Mouse (Mus musculus): ENCODE measurements around the gene Scly. TPM values are rescaled to one million over a fixed set of nuclear protein-coding genes. Genes with fewer than 3 reads are reported as not detected.

Gene Scly
- polyA plus RNA-seq, 1 experiment, result 18.4 TPM

DNA sequence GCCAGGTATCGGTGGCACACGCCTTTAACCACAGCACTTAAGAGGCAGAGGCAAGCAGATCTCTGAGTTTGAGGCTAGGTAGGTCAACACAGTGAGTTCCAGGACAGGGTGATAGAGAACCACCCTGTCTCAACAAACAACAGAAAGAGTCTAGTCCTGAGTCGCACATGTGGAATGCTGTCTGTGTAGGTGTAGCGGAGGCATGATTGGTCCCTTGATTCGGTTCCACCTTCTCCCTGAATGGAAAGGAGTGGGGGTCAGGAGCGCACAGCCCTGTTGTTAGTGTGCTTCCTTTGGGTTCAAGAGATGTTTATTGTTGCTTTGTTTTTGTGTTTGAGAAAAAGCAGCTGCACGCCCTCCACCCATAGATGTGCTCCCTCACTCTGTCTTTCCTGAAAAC, 35.6 kb upstream of the Scly start:
- TF ChIP-seq CTCF (IDR thresholded peaks at IDR 0.05; ENCODE audit: extremely low read depth, insufficient read depth, low read length), result no peak
- no peak for TF ChIP-seq POLR2A (IDR thresholded peaks at IDR 0.05; ENCODE audit: extremely low read depth, insufficient read depth, low read length)
- no peaks in the 10 kb centered on the region for H3K4me1 ChIP-seq (ENCODE audit: control insufficient read depth, insufficient read depth, low read length)
- H3K4me3 ChIP-seq (ENCODE audit: insufficient read depth, low read length), result no peak overlapping the region
- no peak overlapping the region for H3K27ac ChIP-seq (ENCODE audit: insufficient read depth, low read length)

DNA sequence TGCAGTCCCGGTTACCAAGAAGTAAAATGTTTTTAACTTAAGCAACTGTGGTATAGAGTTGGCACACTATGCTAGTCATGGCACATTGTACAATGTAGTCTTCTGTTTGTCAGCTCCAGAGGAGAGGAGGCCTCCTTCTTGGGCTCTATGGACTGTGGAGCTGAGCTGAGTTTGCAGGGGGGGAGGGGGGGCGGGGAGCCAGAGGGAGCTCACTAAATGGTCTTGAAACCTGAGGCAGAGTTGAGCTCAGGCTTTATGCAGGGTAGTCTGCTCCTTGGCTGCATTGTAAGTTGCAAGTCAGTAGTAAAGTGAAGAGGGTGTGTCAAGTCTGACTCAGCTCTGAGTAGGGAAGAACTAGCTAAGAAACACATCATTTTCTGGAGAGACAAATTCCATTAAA, 25.9 kb upstream of the Scly start:
- H3K4me3 ChIP-seq (ENCODE audit: insufficient read depth, low read length), result no peak overlapping the region
- TF ChIP-seq CTCF (IDR thresholded peaks at IDR 0.05; ENCODE audit: extremely low read depth, insufficient read depth, low read length) (no peak), POLR2A (IDR thresholded peaks at IDR 0.05; ENCODE audit: extremely low read depth, insufficient read depth, low read length) (no peak)
- no peak overlapping the region for H3K27ac ChIP-seq (ENCODE audit: insufficient read depth, low read length)
- H3K4me1 ChIP-seq (ENCODE audit: control insufficient read depth, insufficient read depth, low read length), result peaks cover 1% of the 10 kb centered on the region; the same call in 1 of the 2 replicates

DNA sequence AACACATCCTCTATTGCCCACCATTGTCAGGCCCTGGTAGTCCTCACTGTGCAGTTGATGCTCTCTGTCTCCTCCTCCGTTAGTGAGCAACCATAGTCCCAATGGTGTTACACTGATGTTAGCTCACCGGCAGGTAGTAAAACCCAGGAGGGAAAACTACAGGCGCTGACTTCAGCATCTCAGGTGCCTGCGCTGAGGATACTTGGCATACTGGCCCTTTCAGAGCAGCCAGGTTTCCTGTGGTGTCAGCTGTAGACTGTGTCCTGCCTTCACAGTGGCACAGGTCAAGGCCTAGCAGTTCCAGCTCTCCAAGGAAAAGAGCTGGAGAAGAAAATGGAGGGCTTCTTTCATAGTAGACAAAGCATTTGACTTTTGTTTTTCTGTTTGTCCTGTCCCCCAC, 21.6 kb upstream of the Scly start:
- Histone ChIP-seq H3K4me3 (ENCODE audit: insufficient read depth, low read length) (no peak overlapping the region), H3K27ac (ENCODE audit: insufficient read depth, low read length) (no peak overlapping the region), H3K4me1 (ENCODE audit: control insufficient read depth, insufficient read depth, low read length) (peaks cover 1% of the 10 kb centered on the region; the same call in 1 of the 2 replicates)
- TF ChIP-seq CTCF (IDR thresholded peaks at IDR 0.05; ENCODE audit: extremely low read depth, insufficient read depth, low read length) (no peak), POLR2A (IDR thresholded peaks at IDR 0.05; ENCODE audit: extremely low read depth, insufficient read depth, low read length) (no peak)

DNA sequence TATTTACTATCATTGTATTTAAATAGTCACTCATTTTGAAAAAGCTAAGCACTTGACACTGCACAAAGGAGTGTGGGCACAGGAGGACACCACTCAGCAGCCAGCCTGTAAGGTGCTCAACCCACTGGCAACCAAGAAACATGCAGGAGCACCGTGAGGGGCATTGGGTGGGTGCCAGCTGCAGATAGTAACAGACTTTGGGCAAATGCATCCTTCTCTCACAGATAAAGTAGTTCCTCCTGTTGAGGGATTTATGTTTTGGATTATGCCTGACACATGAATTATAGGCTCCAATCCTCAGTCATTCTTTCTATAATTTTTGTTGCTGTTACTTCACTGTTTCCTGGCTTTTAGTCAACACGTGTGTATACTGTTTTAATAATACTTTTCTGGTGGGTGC, 20.7 kb upstream of the Scly start:
- Histone ChIP-seq H3K27ac (ENCODE audit: insufficient read depth, low read length) (no peak overlapping the region), H3K4me1 (ENCODE audit: control insufficient read depth, insufficient read depth, low read length) (peaks cover 1% of the 10 kb centered on the region; the same call in 1 of the 2 replicates), H3K4me3 (ENCODE audit: insufficient read depth, low read length) (no peak overlapping the region)
- no peak for TF ChIP-seq POLR2A (IDR thresholded peaks at IDR 0.05; ENCODE audit: extremely low read depth, insufficient read depth, low read length)
- no peak for TF ChIP-seq CTCF (IDR thresholded peaks at IDR 0.05; ENCODE audit: extremely low read depth, insufficient read depth, low read length)

DNA sequence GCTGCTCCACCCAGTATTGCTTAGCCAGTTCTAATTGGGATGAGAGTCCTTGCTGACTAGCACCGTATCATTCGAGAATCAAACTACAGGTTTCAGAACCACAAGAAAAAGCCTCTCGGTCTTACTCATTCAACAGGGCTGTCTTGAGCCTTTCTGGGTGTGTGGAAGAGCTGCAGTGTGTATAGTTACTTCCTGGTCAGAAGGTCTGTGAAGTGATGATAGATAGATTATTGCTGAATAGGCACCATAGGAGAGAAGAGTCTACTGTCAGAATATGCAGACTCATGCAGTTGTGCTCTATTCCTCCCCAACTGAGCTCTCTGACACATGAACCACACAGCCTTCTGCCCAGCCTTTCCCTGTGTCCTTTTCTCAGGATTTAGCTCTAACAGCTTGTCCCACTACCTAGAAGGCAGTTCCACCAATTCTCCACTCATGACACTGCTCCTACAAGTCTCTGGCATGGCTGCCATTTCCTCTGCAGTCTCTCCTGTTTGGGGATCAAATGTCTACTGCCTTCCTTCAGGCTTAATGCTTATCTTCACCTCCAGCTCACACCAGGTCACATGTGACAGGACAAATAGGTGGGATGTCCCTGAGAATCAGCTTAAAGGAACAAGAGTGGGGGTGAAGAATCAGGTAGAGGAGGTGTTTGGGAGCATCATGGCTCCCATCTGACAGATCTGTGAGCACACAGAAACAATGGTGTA, 19.6 kb upstream of the Scly start:
- TF ChIP-seq POLR2A (IDR thresholded peaks at IDR 0.05; ENCODE audit: extremely low read depth, insufficient read depth, low read length) (no peak), CTCF (IDR thresholded peaks at IDR 0.05; ENCODE audit: extremely low read depth, insufficient read depth, low read length) (no peak)
- no peak overlapping the region for H3K4me3 ChIP-seq (ENCODE audit: insufficient read depth, low read length)
- no peaks in the 10 kb centered on the region for H3K4me1 ChIP-seq (ENCODE audit: control insufficient read depth, insufficient read depth, low read length)
- H3K27ac ChIP-seq (ENCODE audit: insufficient read depth, low read length), result no peak overlapping the region

DNA sequence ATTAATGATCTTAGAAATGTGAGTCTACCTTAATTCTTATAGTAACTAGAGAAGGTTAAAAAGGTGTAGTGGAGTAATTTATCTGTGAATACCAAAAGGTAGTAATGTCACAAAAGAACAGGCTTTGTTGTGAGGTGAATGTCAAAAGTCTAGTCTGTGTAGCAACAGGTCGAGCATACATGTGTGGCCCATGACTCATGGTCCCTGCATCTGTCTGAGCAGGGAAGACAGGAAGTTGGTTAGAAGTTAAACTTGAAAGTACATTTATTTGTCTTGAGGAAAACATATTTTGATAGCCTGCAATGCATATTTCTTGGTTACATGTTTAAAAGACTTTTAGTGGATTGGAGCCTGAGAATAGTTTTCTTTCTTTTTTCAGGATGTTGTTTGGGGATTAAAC, 19.0 kb upstream of the Scly start:
- H3K4me3 ChIP-seq (ENCODE audit: insufficient read depth, low read length), result no peak overlapping the region
- TF ChIP-seq POLR2A (IDR thresholded peaks at IDR 0.05; ENCODE audit: extremely low read depth, insufficient read depth, low read length), result no peak
- TF ChIP-seq CTCF (IDR thresholded peaks at IDR 0.05; ENCODE audit: extremely low read depth, insufficient read depth, low read length), result no peak
- H3K4me1 ChIP-seq (ENCODE audit: control insufficient read depth, insufficient read depth, low read length), result no peaks in the 10 kb centered on the region
- no peak overlapping the region for H3K27ac ChIP-seq (ENCODE audit: insufficient read depth, low read length)

DNA sequence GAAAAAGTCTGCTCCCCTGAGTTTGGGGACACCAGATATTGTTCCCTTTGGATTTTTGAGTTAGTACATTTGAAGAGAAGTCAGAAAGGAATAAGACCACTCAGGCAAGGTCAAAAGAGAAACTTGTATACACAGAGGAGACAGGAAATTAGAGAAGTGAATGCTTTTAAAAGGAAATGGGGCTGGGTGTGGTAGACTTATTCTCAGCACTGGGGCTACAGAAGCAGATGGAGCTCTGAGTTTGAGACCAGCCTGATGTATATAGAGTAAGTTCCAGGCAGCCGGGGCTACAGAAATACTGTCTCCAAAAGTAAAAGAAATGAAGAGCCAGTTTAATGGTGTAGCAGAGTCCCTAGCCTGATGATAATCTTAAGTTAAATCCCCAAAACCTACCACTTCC, 15.6 kb upstream of the Scly start:
- Histone ChIP-seq H3K27ac (ENCODE audit: insufficient read depth, low read length) (no peak overlapping the region), H3K4me3 (ENCODE audit: insufficient read depth, low read length) (no peak overlapping the region)
- TF ChIP-seq POLR2A (IDR thresholded peaks at IDR 0.05; ENCODE audit: extremely low read depth, insufficient read depth, low read length) (no peak), CTCF (IDR thresholded peaks at IDR 0.05; ENCODE audit: extremely low read depth, insufficient read depth, low read length) (no peak)

DNA sequence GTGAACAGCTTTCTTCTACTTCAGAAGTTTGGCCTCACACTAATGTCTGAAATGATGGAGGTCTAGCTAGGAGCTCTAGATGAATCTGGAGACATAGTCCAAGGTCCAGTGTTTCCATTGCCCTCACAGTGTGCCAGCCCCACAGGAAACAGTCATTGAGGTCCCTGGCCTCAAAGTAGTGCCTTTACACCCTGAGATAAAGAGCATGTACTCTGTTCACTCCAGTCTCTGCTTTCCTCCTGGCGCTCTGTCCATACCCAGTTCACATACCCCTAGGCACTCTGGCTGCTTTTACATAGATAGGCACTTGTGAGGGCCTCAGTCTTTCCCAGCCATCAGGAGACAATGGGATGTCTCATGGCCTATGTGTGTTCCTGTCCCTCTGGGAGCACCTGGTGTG, 8.8 kb upstream of the Scly start:
- H3K4me3 ChIP-seq (ENCODE audit: insufficient read depth, low read length), result no peak overlapping the region
- no peaks in the 10 kb centered on the region for H3K4me1 ChIP-seq (ENCODE audit: control insufficient read depth, insufficient read depth, low read length)
- TF ChIP-seq CTCF (IDR thresholded peaks at IDR 0.05; ENCODE audit: extremely low read depth, insufficient read depth, low read length) (no peak), POLR2A (IDR thresholded peaks at IDR 0.05; ENCODE audit: extremely low read depth, insufficient read depth, low read length) (no peak)
- H3K27ac ChIP-seq (ENCODE audit: insufficient read depth, low read length), result no peak overlapping the region

More for the DNA sequence above, 15.6 kb upstream of the Scly start:
- no peaks in the 10 kb centered on the region for H3K4me1 ChIP-seq (ENCODE audit: control insufficient read depth, insufficient read depth, low read length)

DNA sequence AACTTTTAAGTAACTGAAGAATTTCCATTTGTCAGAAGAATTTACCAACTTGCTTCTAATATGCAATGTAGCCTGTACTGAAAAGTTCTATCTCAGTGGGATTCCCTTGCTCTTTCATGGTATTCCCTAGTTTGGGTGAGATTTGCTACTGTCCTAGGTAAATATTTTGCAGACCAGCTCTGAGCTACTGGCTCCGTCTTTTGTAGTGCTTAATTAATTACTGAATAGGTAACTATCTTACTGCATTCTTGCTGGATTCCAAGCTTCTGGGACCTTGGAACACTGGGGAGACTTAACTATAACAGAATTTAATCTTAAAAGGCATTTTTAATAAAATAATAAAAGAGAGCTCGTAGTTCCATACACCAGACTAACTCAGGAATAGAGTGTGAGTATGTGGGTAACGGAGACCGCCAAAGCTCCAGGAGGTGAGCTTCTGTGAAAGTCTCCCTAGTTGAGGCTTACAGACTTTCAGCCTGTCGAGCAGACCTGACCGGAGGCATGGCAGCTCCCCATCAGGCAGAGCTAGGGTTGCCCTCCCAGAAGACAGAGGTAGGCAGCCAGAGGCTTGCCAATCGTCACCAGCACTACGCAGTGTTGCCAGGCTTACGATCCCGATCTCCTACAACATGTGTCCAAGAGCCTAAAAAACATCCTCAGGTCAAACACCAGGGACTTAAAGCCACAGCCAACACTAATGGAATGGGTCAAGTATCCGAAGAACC, 5.9 kb upstream of the Scly start:
- Histone ChIP-seq H3K27ac (ENCODE audit: insufficient read depth, low read length) (no peak overlapping the region), H3K4me3 (ENCODE audit: insufficient read depth, low read length) (no peak overlapping the region), H3K4me1 (ENCODE audit: control insufficient read depth, insufficient read depth, low read length) (no peaks in the 10 kb centered on the region)
- no peak for TF ChIP-seq POLR2A (IDR thresholded peaks at IDR 0.05; ENCODE audit: extremely low read depth, insufficient read depth, low read length)
- TF ChIP-seq CTCF (IDR thresholded peaks at IDR 0.05; ENCODE audit: extremely low read depth, insufficient read depth, low read length), result no peak

DNA sequence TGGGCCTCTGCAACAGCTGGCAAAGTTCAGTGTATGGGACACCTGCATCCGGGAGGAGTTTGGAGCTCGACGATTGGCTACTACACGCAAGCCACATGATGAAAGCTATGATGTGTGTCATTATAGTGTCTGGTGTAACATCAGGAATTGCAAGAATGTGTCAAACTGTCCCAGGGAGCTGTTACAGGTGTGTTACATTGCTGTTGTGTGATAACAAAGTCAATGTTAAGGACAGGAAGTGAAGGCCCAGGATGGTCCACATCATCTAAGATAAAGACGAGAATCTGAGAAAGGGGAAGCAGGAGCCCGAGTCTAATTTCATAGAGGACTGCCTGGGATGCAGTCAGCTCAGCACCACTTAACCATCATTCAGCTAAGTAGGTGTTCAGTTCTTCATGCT, 2.6 kb upstream of the Scly start:
- Histone ChIP-seq H3K4me1 (ENCODE audit: control insufficient read depth, insufficient read depth, low read length) (peaks cover 1% of the 10 kb centered on the region; the same call in 1 of the 2 replicates), H3K27ac (ENCODE audit: insufficient read depth, low read length) (no peak overlapping the region), H3K4me3 (ENCODE audit: insufficient read depth, low read length) (no peak overlapping the region)
- TF ChIP-seq CTCF (IDR thresholded peaks at IDR 0.05; ENCODE audit: extremely low read depth, insufficient read depth, low read length) (no peak), POLR2A (IDR thresholded peaks at IDR 0.05; ENCODE audit: extremely low read depth, insufficient read depth, low read length) (no peak)
